Mouse (Mus musculus) limb, embryonic 13.5 days (tissue): ENCODE measurements around the gene Mindy4. TPM values are rescaled to one million over a fixed set of nuclear protein-coding genes. Genes with fewer than 3 reads are reported as not detected.

Experiments
- ATAC-seq: fragments of 200-750 bp; cut with Nextera tagmentation; 2 replicates; pipeline ENCODE4 v1.8.0; 2017; ENCODE audit warnings: low read depth, moderate number of reproducible peaks, moderate TSS enrichment; ENCODE audit not compliant: low FRiP score
- H3K27ac ChIP-seq: fragments of 300-500 bp; sonication (generic); 2 replicates; pipeline ENCODE4 v1.5.1; 2015; ENCODE audit warnings: inconsistent platforms, mild to moderate bottlenecking, moderate library complexity
- H3K27me3 ChIP-seq: fragments of 300-500 bp; sonication (generic); 2 replicates; pipeline ENCODE4 v1.6.1; 2015; ENCODE audit warnings: mild to moderate bottlenecking, inconsistent platforms
- H3K36me3 ChIP-seq: fragments of 300-500 bp; sonication (generic); 2 replicates; pipeline ENCODE4 v1.6.1; 2015; ENCODE audit warnings: inconsistent platforms, mild to moderate bottlenecking, moderate library complexity
- H3K4me1 ChIP-seq: fragments of 300-500 bp; sonication (generic); 2 replicates; pipeline ENCODE4 v1.6.1; 2015; ENCODE audit warnings: inconsistent platforms
- H3K4me2 ChIP-seq: fragments of 300-500 bp; sonication (generic); replicated peaks from 2 replicates; pipeline ENCODE4 v1.6.1; 2015; ENCODE audit warnings: inconsistent platforms, mild to moderate bottlenecking, moderate library complexity
- H3K4me3 ChIP-seq: fragments of 300-500 bp; sonication (generic); 2 replicates; pipeline ENCODE4 v1.5.1; 2015; ENCODE audit warnings: moderate library complexity, mild to moderate bottlenecking, inconsistent platforms
- H3K9ac ChIP-seq: fragments of 300-500 bp; sonication (generic); 2 replicates; pipeline ENCODE4 v1.6.1; 2015; ENCODE audit warnings: mild to moderate bottlenecking, inconsistent platforms
- H3K9me3 ChIP-seq: fragments of 300-500 bp; sonication (generic); 2 replicates; pipeline ENCODE4 v1.6.1; 2016; ENCODE audit warnings: inconsistent platforms
- WGBS: fragments of 180-500 bp; shearing (Covaris S2); methylation state at CpG from one replicate; pipeline ENCODE4 v1.1.7; 2015; 5-methylcytosine and 5-hydroxymethylcytosine counted together
- polyA plus RNA-seq: library from polyadenylated mRNA; unstranded; fragments of >200 nt; fragmentation: Nextera tagmentation; extraction: Ambion mirVana; gene quantifications from 2 replicates; pipeline ENCODE4 v1.2.1, GENCODE M21; 2015

The Mindy4 gene
- polyA plus RNA-seq: 16.3 and 17.5 TPM in 2 replicates

GRCm38 (mm10) chr6:55202913-55203910 lies at the start of gene Mindy4:
Gene Mindy4, plus strand, starts transcription at chr6:55203383.
- ATAC-seq: peak; percentile 94
- 3% methylated on average over 33 of the region's 33 CpGs for WGBS
- no peaks in the 10 kb centered on the region for H3K9me3 ChIP-seq

GRCm38 (mm10) chr6:55159256-55159655 lies 43.9 kb upstream of the Mindy4 start:
- Histone ChIP-seq H3K9ac (no peak overlapping the region), H3K27me3 (no peaks in the 10 kb centered on the region), H3K27ac (no peak overlapping the region), H3K4me3 (no peak overlapping the region), H3K9me3 (no peaks in the 10 kb centered on the region), H3K36me3 (no peaks in the 10 kb centered on the region), H3K4me1 (no peaks in the 10 kb centered on the region), H3K4me2 (no peak overlapping the region)
- no peak for ATAC-seq
- 48% methylated on average over 1 of the region's 1 CpGs for WGBS

More at GRCm38 (mm10) chr6:55202913-55203910, at the start of gene Mindy4:
- Histone ChIP-seq H3K4me3 (peak within 1 kb of the TSS; percentile 51), H3K4me2 (peak within 1 kb of the TSS; percentile 65), H3K9ac (peak within 1 kb of the TSS; percentile 57), H3K36me3 (no peaks in the 10 kb centered on the region), H3K27me3 (no peaks in the 10 kb centered on the region), H3K4me1 (peaks cover 30% of the 10 kb centered on the region), H3K27ac (peak within 1 kb of the TSS; percentile 88)

- no peak for ATAC-seq
- H3K4me1 ChIP-seq: no peaks in the 10 kb centered on the region
- H3K27ac ChIP-seq: no peak overlapping the region
- no peaks in the 10 kb centered on the region for H3K36me3 ChIP-seq
- no peak overlapping the region for H3K4me2 ChIP-seq
- H3K9me3 ChIP-seq: no peaks in the 10 kb centered on the region
- no peak overlapping the region for H3K4me3 ChIP-seq
- 78% methylated on average over 5 of the region's 5 CpGs for WGBS
- no peak overlapping the region for H3K9ac ChIP-seq
- 0 out of 2 replicates have a peak, but pooled peaks cover 3% of the 10 kb centered on the region for H3K27me3 ChIP-seq
Observed at GRCm38 (mm10) chr6:55161311-55161761, 41.8 kb upstream of the Mindy4 start.

GRCm38 (mm10) chr6:55163046-55163584 lies 40.1 kb upstream of the Mindy4 start:
- 84% methylated on average over 8 of the region's 8 CpGs for WGBS
- ATAC-seq: no peak
- Histone ChIP-seq H3K4me2 (no peak overlapping the region), H3K4me3 (no peak overlapping the region), H3K9ac (no peak overlapping the region), H3K4me1 (no peaks in the 10 kb centered on the region), H3K9me3 (no peaks in the 10 kb centered on the region), H3K27me3 (0 out of 2 replicates have a peak, but pooled peaks cover 3% of the 10 kb centered on the region), H3K36me3 (no peaks in the 10 kb centered on the region), H3K27ac (no peak overlapping the region)

GRCm38 (mm10) chr6:55166777-55167463 lies 36.3 kb upstream of the Mindy4 start:
- no peak overlapping the region for H3K27ac ChIP-seq
- 0 out of 2 replicates have a peak, but pooled peaks cover 3% of the 10 kb centered on the region for H3K27me3 ChIP-seq
- 50% methylated on average over 7 of the region's 7 CpGs for WGBS
- no peaks in the 10 kb centered on the region for H3K9me3 ChIP-seq
- no peaks in the 10 kb centered on the region for H3K36me3 ChIP-seq
- no peaks in the 10 kb centered on the region for H3K4me1 ChIP-seq
- no peak overlapping the region for H3K4me2 ChIP-seq
- peak; percentile 61; the same call in 1 of the 2 replicates for ATAC-seq
- H3K4me3 ChIP-seq: no peak overlapping the region
- H3K9ac ChIP-seq: no peak overlapping the region

- Histone ChIP-seq H3K27ac (no peak overlapping the region), H3K4me1 (peaks cover 5% of the 10 kb centered on the region), H3K27me3 (0 out of 2 replicates have a peak, but pooled peaks cover 3% of the 10 kb centered on the region), H3K4me3 (no peak overlapping the region), H3K9me3 (no peaks in the 10 kb centered on the region), H3K36me3 (no peaks in the 10 kb centered on the region), H3K4me2 (no peak overlapping the region), H3K9ac (no peak overlapping the region)
- 61% methylated on average over 5 of the region's 5 CpGs for WGBS
- no peak for ATAC-seq
Observed at GRCm38 (mm10) chr6:55169818-55170217, 33.4 kb upstream of the Mindy4 start.

- 59% methylated on average over 4 of the region's 4 CpGs for WGBS
- H3K27ac ChIP-seq: no peak overlapping the region
- ATAC-seq: no peak
- H3K27me3 ChIP-seq: no peaks in the 10 kb centered on the region
- no peak overlapping the region for H3K4me3 ChIP-seq
- no peak overlapping the region for H3K4me2 ChIP-seq
- H3K9me3 ChIP-seq: no peaks in the 10 kb centered on the region
- H3K36me3 ChIP-seq: no peaks in the 10 kb centered on the region
- H3K9ac ChIP-seq: no peak overlapping the region
- H3K4me1 ChIP-seq: peaks cover 8% of the 10 kb centered on the region
Observed at GRCm38 (mm10) chr6:55171638-55172037, 31.5 kb upstream of the Mindy4 start.

- H3K27ac ChIP-seq: no peak overlapping the region
- H3K9ac ChIP-seq: no peak overlapping the region
- H3K27me3 ChIP-seq: no peaks in the 10 kb centered on the region
- H3K36me3 ChIP-seq: no peaks in the 10 kb centered on the region
- H3K4me2 ChIP-seq: no peak overlapping the region
- H3K4me1 ChIP-seq: peaks cover 8% of the 10 kb centered on the region
- H3K4me3 ChIP-seq: no peak overlapping the region
- ATAC-seq: no peak
- 66% methylated on average over 10 of the region's 10 CpGs for WGBS
- H3K9me3 ChIP-seq: no peaks in the 10 kb centered on the region
Observed at GRCm38 (mm10) chr6:55173171-55173570, 30.0 kb upstream of the Mindy4 start.

GRCm38 (mm10) chr6:55173941-55174349 lies 29.2 kb upstream of the Mindy4 start:
- no peak overlapping the region for H3K27ac ChIP-seq
- H3K4me2 ChIP-seq: no peak overlapping the region
- no peak overlapping the region for H3K4me3 ChIP-seq
- no peak for ATAC-seq
- WGBS: 46% methylated on average over 3 of the region's 3 CpGs
- no peak overlapping the region for H3K9ac ChIP-seq
- H3K4me1 ChIP-seq: peaks cover 8% of the 10 kb centered on the region
- H3K9me3 ChIP-seq: no peaks in the 10 kb centered on the region
- H3K36me3 ChIP-seq: no peaks in the 10 kb centered on the region
- no peaks in the 10 kb centered on the region for H3K27me3 ChIP-seq

GRCm38 (mm10) chr6:55174741-55175181 lies 28.4 kb upstream of the Mindy4 start, which contains the start of gene Inmt:
Gene Inmt, minus strand, starts transcription at chr6:55175043.
- no peak within 1 kb of the TSS for H3K4me2 ChIP-seq
- 70% methylated on average over 1 of the region's 1 CpGs for WGBS
- H3K9ac ChIP-seq: no peak within 1 kb of the TSS
- H3K4me3 ChIP-seq: no peak within 1 kb of the TSS
- no peaks in the 10 kb centered on the region for H3K9me3 ChIP-seq
- no peaks in the 10 kb centered on the region for H3K27me3 ChIP-seq
- no peak within 1 kb of the TSS for H3K27ac ChIP-seq
- H3K4me1 ChIP-seq: peaks cover 8% of the 10 kb centered on the region
- H3K36me3 ChIP-seq: no peaks in the 10 kb centered on the region
- no peak for ATAC-seq

GRCm38 (mm10) chr6:55175456-55175855 lies 27.7 kb upstream of the Mindy4 start:
- Histone ChIP-seq H3K4me1 (peaks cover 8% of the 10 kb centered on the region), H3K27me3 (no peaks in the 10 kb centered on the region), H3K4me3 (no peak overlapping the region), H3K9ac (no peak overlapping the region), H3K4me2 (no peak overlapping the region), H3K27ac (no peak overlapping the region), H3K36me3 (no peaks in the 10 kb centered on the region), H3K9me3 (no peaks in the 10 kb centered on the region)
- 47% methylated on average over 2 of the region's 2 CpGs for WGBS
- no peak for ATAC-seq
